Mouse (Mus musculus) stomach, adult 2 months (tissue): ENCODE results near the gene Elac2. TPM values are rescaled to one million over a fixed set of nuclear protein-coding genes. Genes with fewer than 3 reads are reported as not detected.

ENCODE experiments used
- polyA plus RNA-seq: library from polyadenylated mRNA; depleted of rRNA; stranded (reverse); fragments of >200 nt; gene quantifications from 2 replicates; pipeline ENCODE4 v1.2.3, GENCODE M21; 2012; rRNA removed

Elac2 gene
- 9.1 TPM in 2 replicates for polyA plus RNA-seq

DNA sequence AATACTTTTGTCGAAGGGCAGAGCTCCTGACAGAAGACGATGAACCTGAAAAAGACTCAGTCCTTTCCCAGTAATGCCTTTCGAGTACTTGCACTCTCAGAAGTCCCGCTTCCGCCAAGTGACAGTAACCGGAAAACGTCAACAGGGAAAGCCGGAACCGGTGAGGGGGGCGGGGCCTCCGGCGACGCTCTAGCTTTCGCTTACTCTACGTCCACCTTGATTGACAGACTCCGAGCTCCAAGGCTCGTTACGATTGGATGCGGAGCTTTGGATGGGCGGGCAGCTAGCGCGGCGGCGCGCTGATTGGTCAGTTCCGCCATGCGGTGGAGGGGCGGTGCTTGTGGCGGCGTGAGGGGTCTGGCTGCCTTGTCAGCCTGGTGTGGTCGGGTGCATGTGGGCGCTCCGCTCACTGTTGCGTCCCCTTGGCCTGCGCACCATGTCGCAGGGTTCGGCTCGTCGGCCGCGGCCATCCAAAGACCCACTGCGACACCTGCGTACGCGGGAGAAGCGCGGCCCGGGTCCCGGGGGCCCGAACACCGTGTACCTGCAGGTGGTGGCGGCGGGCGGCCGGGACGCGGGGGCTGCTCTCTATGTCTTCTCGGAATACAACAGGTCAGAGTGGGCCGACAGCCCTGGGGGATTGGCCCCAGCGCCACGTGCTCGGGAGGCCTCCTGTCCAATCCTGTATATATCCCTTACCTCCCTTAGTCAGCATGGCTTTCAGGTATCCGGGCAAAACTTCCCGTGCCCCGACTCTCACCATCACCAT, at the start of gene Elac2:
Gene Elac2 (plus strand): TSS at position 319 of the 769 bp plus-strand sequence.

Other genes with a start within 250 kb of the Elac2 start
- gene 1700086D15Rik, start 180.9 kb downstream of the Elac2 start, polyA plus RNA-seq, result not detected in 2 replicates
- 2.2 and 2.7 TPM in 2 replicates for gene Arhgap44, start 183.9 kb downstream of the Elac2 start, polyA plus RNA-seq